Mouse (Mus musculus): Measurements from ENCODE around the gene Fam227b. TPM values are rescaled to one million over a fixed set of nuclear protein-coding genes. Genes with fewer than 3 reads are reported as not detected.

Fam227b gene
- total RNA-seq, 2 experiments from 2014 or later, result 0.30 to 0.44 TPM

Other genes starting within 250 kb of the Fam227b start
- under 1 TPM; 0.42 to 0.55 TPM for gene Fgf7, start 117.3 kb downstream of the Fam227b start, total RNA-seq (2021)
- gene Dtwd1, start 137 bp upstream of the Fam227b start, total RNA-seq (2021), result 10 to 100 TPM; 11.1 to 13.2 TPM
- gene Gm17555, start 63.1 kb upstream of the Fam227b start, total RNA-seq (2021), result not detected

Data from left cerebral cortex, postnatal 14 days (tissue).